Mouse (Mus musculus): ENCODE results near the gene Ifnl3.

DNA sequence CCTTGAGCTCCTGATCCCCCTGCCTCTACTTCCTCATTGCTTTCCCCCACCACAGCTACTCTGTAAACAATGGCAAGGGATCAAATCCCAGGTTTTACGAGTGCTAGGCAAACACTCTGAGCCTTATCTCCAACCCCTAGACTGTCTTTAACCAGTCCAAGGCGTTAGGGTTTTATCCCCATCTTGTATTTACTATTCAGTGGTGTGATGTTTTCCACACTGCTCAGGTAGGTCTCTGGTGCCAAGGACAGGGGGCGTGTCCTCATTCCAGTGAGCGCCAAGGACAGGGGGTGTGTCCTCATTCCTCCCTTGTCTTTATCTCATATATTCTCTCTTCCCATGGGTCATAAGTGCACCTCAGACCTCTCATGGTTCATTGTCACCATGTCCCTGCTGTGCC lies 17.9 kb downstream of the Ifnl3 start, which contains the start of gene Sycn:
- TF ChIP-seq CTCF (IDR thresholded peaks at IDR 0.05; ENCODE audit: low read depth) (no peak), EP300 (IDR thresholded peaks at IDR 0.05; ENCODE audit: low read depth) (no peak)

Measured in liver, postnatal 0 days (tissue).